7 mouse cellular contexts compared by ENCODE assay signal in genomic region chr19:46525691-46526631, GRCm38 (mm10). TPM values are rescaled to one million over a fixed set of nuclear protein-coding genes. Genes with fewer than 3 reads are reported as not detected.
DNase-seq lines count a peak whose midpoint lies in the region; ATAC-seq and TF ChIP-seq lines count a peak whose summit lies in the region.

No protein-coding gene starts in this region.

- peak overlapping the region; percentile 92 for H3K27ac ChIP-seq in hindbrain, embryonic 10.5 days
- no peak overlapping the region for H3K27ac ChIP-seq in hindbrain, postnatal 0 days
- peak overlapping the region; percentile 81 for H3K27ac ChIP-seq in forebrain, embryonic 12.5 days
- H3K27ac ChIP-seq in kidney, postnatal 0 days: peak overlapping the region; percentile 91
- H3K27ac ChIP-seq in liver, embryonic 11.5 days (ENCODE audit: low read depth, low read length): no peak overlapping the region

- WGBS in hindbrain, embryonic 10.5 days: 41% methylated on average over 10 of the region's 10 CpGs
- 46% methylated on average over 10 of the region's 10 CpGs for WGBS in hindbrain, postnatal 0 days
- WGBS in forebrain, embryonic 12.5 days: 36% methylated on average over 10 of the region's 10 CpGs
- 65% methylated on average over 10 of the region's 10 CpGs for WGBS in kidney, postnatal 0 days
- 75% methylated on average over 10 of the region's 10 CpGs for WGBS in liver, embryonic 11.5 days

- no peaks in the 10 kb centered on the region for H3K27me3 ChIP-seq in hindbrain, embryonic 10.5 days (ENCODE audit: insufficient read depth, poor library complexity, severe bottlenecking)
- H3K27me3 ChIP-seq in hindbrain, postnatal 0 days (ENCODE audit: insufficient read depth, low read length): no peaks in the 10 kb centered on the region
- H3K27me3 ChIP-seq in forebrain, embryonic 12.5 days: no peaks in the 10 kb centered on the region
- H3K27me3 ChIP-seq in kidney, postnatal 0 days (ENCODE audit: insufficient read depth, low read length): no peaks in the 10 kb centered on the region
- H3K27me3 ChIP-seq in liver, embryonic 11.5 days (replicated peaks; ENCODE audit: control insufficient read depth, insufficient read depth, low read length): no peaks in the 10 kb centered on the region; the same call in 1 of the 2 replicates

- H3K4me1 ChIP-seq in hindbrain, embryonic 10.5 days (replicated peaks): peaks cover 95% of the 10 kb centered on the region
- H3K4me1 ChIP-seq in hindbrain, postnatal 0 days (ENCODE audit: insufficient read depth, low read length): peaks cover 48% of the 10 kb centered on the region
- H3K4me1 ChIP-seq in forebrain, embryonic 12.5 days: peaks cover 86% of the 10 kb centered on the region
- H3K4me1 ChIP-seq in kidney, postnatal 0 days (replicated peaks; ENCODE audit: insufficient read depth, low read length): peaks cover 73% of the 10 kb centered on the region
- H3K4me1 ChIP-seq in liver, embryonic 11.5 days (replicated peaks; ENCODE audit: control insufficient read depth, insufficient read depth, low read length): peaks cover 57% of the 10 kb centered on the region

- H3K4me2 ChIP-seq in hindbrain, postnatal 0 days (ENCODE audit: low read depth, low read length): no peak overlapping the region
- no peak overlapping the region for H3K4me2 ChIP-seq in forebrain, embryonic 12.5 days
- no peak overlapping the region for H3K4me2 ChIP-seq in kidney, postnatal 0 days (ENCODE audit: low read length)
- no peak overlapping the region for H3K4me2 ChIP-seq in liver, embryonic 11.5 days

- no peak for ATAC-seq in hindbrain, postnatal 0 days
- ATAC-seq in forebrain, embryonic 12.5 days (ENCODE audit: low FRiP score): no peak
- no peak for ATAC-seq in kidney, postnatal 0 days (replicated peaks; ENCODE audit: low FRiP score, low read depth)
- no peak for ATAC-seq in liver, embryonic 11.5 days (replicated peaks; ENCODE audit: low FRiP score)

- no peaks in the 10 kb centered on the region for H3K9me3 ChIP-seq in hindbrain, embryonic 10.5 days
- H3K9me3 ChIP-seq in hindbrain, postnatal 0 days (ENCODE audit: low read length): no peaks in the 10 kb centered on the region
- H3K9me3 ChIP-seq in forebrain, embryonic 12.5 days: no peaks in the 10 kb centered on the region
- H3K9me3 ChIP-seq in kidney, postnatal 0 days (replicated peaks; ENCODE audit: low read length): no peaks in the 10 kb centered on the region
- no peaks in the 10 kb centered on the region for H3K9me3 ChIP-seq in liver, embryonic 11.5 days (ENCODE audit: control insufficient read depth, low read length)

- H3K4me3 ChIP-seq in hindbrain, embryonic 10.5 days: 0 out of 2 replicates have a peak overlapping the region, but pooled peaks have one; percentile 16
- H3K4me3 ChIP-seq in hindbrain, postnatal 0 days (ENCODE audit: low read length): no peak overlapping the region
- no peak overlapping the region for H3K4me3 ChIP-seq in forebrain, embryonic 12.5 days (replicated peaks)
- H3K4me3 ChIP-seq in kidney, postnatal 0 days (replicated peaks; ENCODE audit: low read depth, low read length): no peak overlapping the region
- H3K4me3 ChIP-seq in liver, embryonic 11.5 days (ENCODE audit: low read depth, low read length): no peak overlapping the region

- no peak for TF ChIP-seq CTCF in hindbrain, postnatal 0 days (IDR thresholded peaks at IDR 0.05; ENCODE audit: low read depth)
- TF ChIP-seq CTCF in kidney, postnatal 0 days (IDR thresholded peaks at IDR 0.05; ENCODE audit: low read depth): no peak

- H3K9ac ChIP-seq in hindbrain, postnatal 0 days (replicated peaks; ENCODE audit: low read length): no peak overlapping the region
- peak overlapping the region; percentile 12; the same call in 1 of the 2 replicates for H3K9ac ChIP-seq in forebrain, embryonic 12.5 days
- no peak overlapping the region for H3K9ac ChIP-seq in kidney, postnatal 0 days (ENCODE audit: low read depth, low read length)
- H3K9ac ChIP-seq in liver, embryonic 11.5 days (ENCODE audit: low read depth, low read length): no peak overlapping the region

- H3K36me3 ChIP-seq in hindbrain, embryonic 10.5 days: no peaks in the 10 kb centered on the region
- H3K36me3 ChIP-seq in hindbrain, postnatal 0 days (ENCODE audit: insufficient read depth, low read length): no peaks in the 10 kb centered on the region
- no peaks in the 10 kb centered on the region for H3K36me3 ChIP-seq in forebrain, embryonic 12.5 days (replicated peaks)
- no peaks in the 10 kb centered on the region for H3K36me3 ChIP-seq in kidney, postnatal 0 days (ENCODE audit: insufficient read depth, low read length)
- H3K36me3 ChIP-seq in liver, embryonic 11.5 days (ENCODE audit: control insufficient read depth, insufficient read depth, low read length): no peaks in the 10 kb centered on the region

- peak; percentile 30 for DNase-seq in hindbrain, embryonic 10.5 days (ENCODE audit: low spot score)
- DNase-seq in hindbrain, postnatal 0 days (ENCODE audit: low spot score): no peak
- DNase-seq in NIH3T3 (ENCODE audit: low read depth): peak; percentile 69
- DNase-seq in kidney, postnatal 0 days (ENCODE audit: low spot score): no peak
- no peak for DNase-seq in liver, embryonic 11.5 days (ENCODE audit: low spot score)
- no peak for DNase-seq in layer of hippocampus, adult 9-10 months (ENCODE audit: low spot score)

RNA-seq across cellular contexts. Expression of gene Trim8, which starts 24.5 kb away (rescaled TPM):
- 26.5 and 30.0 TPM in 2 replicates for polyA plus RNA-seq in hindbrain, embryonic 10.5 days (2016; fragmentation: Nextera tagmentation; extraction: Ambion mirVana)
- total RNA-seq in hindbrain, postnatal 0 days (2014; rRNA removed): 108 and 115 TPM in 2 replicates
- polyA plus RNA-seq in hindbrain, postnatal 0 days (2015; fragmentation: Nextera tagmentation; extraction: Ambion mirVana): 28.8 and 29.7 TPM in 2 replicates
- polyA plus RNA-seq in forebrain, embryonic 12.5 days (2016; fragmentation: Nextera tagmentation; extraction: Ambion mirVana): 33.9 and 35.1 TPM in 2 replicates
- polyA plus RNA-seq in kidney, postnatal 0 days (2015; fragmentation: Nextera tagmentation; extraction: Ambion mirVana): 27.8 and 30.5 TPM in 2 replicates
- 22.9 and 24.1 TPM in 2 replicates for polyA plus RNA-seq in liver, embryonic 11.5 days (2014; fragmentation: Nextera tagmentation; extraction: Ambion mirVana)

RNA-seq across cellular contexts. Expression of gene Arl3, which starts 47.0 kb away (rescaled TPM):
- 203 and 209 TPM in 2 replicates for polyA plus RNA-seq in hindbrain, embryonic 10.5 days (2016; fragmentation: Nextera tagmentation; extraction: Ambion mirVana)
- 66.2 and 71.1 TPM in 2 replicates for total RNA-seq in hindbrain, postnatal 0 days (2014; rRNA removed)
- polyA plus RNA-seq in hindbrain, postnatal 0 days (2015; fragmentation: Nextera tagmentation; extraction: Ambion mirVana): 220 and 224 TPM in 2 replicates
- 216 and 224 TPM in 2 replicates for polyA plus RNA-seq in forebrain, embryonic 12.5 days (2016; fragmentation: Nextera tagmentation; extraction: Ambion mirVana)
- 96.6 and 105 TPM in 2 replicates for polyA plus RNA-seq in kidney, postnatal 0 days (2015; fragmentation: Nextera tagmentation; extraction: Ambion mirVana)
- 42.6 and 50.5 TPM in 2 replicates for polyA plus RNA-seq in liver, embryonic 11.5 days (2014; fragmentation: Nextera tagmentation; extraction: Ambion mirVana)

RNA-seq across cellular contexts. Expression of gene Sfxn2, which starts 47.2 kb away (rescaled TPM):
- polyA plus RNA-seq in hindbrain, embryonic 10.5 days (2016; fragmentation: Nextera tagmentation; extraction: Ambion mirVana): 12.9 and 17.9 TPM in 2 replicates
- total RNA-seq in hindbrain, postnatal 0 days (2014; rRNA removed): 8.1 and 10.2 TPM in 2 replicates
- 12.0 and 13.0 TPM in 2 replicates for polyA plus RNA-seq in hindbrain, postnatal 0 days (2015; fragmentation: Nextera tagmentation; extraction: Ambion mirVana)
- 12.2 and 14.6 TPM in 2 replicates for polyA plus RNA-seq in forebrain, embryonic 12.5 days (2016; fragmentation: Nextera tagmentation; extraction: Ambion mirVana)
- polyA plus RNA-seq in kidney, postnatal 0 days (2015; fragmentation: Nextera tagmentation; extraction: Ambion mirVana): 47.1 and 50.0 TPM in 2 replicates
- polyA plus RNA-seq in liver, embryonic 11.5 days (2014; fragmentation: Nextera tagmentation; extraction: Ambion mirVana): 24.7 and 26.2 TPM in 2 replicates

Comparison
In these comparisons a context has a peak if more than half of its experiments do, and no peak if none do; other contexts are left out.
1. DNase-seq: peak in hindbrain, embryonic 10.5 days (single experiment) and NIH3T3 (single experiment); none in hindbrain, postnatal 0 days (single experiment), kidney, postnatal 0 days (single experiment), liver, embryonic 11.5 days (single experiment) and layer of hippocampus, adult 9-10 months (single experiment).
2. H3K27ac ChIP-seq: peak in hindbrain, embryonic 10.5 days (single experiment), forebrain, embryonic 12.5 days (single experiment) and kidney, postnatal 0 days (single experiment); none in hindbrain, postnatal 0 days (single experiment) and liver, embryonic 11.5 days (single experiment).